Mouse (Mus musculus) layer of hippocampus, adult 2 months (tissue): ENCODE results near the gene Fsip1. TPM values are rescaled to one million over a fixed set of nuclear protein-coding genes. Genes with fewer than 3 reads are reported as not detected.
"Not testable (repeated sequence)": the region's sequence is repeated elsewhere in the genome, so short reads cannot be mapped to it uniquely, and the experiment has no call there.

Experiments used
- DNase-seq, 2 experiments: peaks; one replicate each; pipeline ENCODE4 v3.0.0; 2022; ENCODE audit warnings: low spot score in 2 of 2
- H3K27ac ChIP-seq: fragments of 200-600 bp; 2 replicates; pipeline ENCODE4 v1.8.1; 2022
- H3K4me3 ChIP-seq: fragments of 200-600 bp; 2 replicates; pipeline ENCODE4 v1.8.1; 2022; ENCODE audit warnings: mild to moderate bottlenecking
- CTCF ChIP-seq: fragments of 200-600 bp; conservative IDR thresholded peaks from 2 replicates; pipeline ENCODE4 v1.8.1; 2022; ENCODE audit warnings: antibody characterized with exemption, mild to moderate bottlenecking, moderate library complexity
- total RNA-seq, 2 experiments: library from RNA; stranded (reverse); gene quantifications; 2 replicates each; pipeline ENCODE4 v1.2.3; 2021

Fsip1 gene
- total RNA-seq, 2 experiments from 2014 or later: 0.98 to 1.0 TPM

- no peak for TF ChIP-seq CTCF
Observed at GRCm38 (mm10) chr2:118159126-118159525, 97.6 kb downstream of the Fsip1 start.

GRCm38 (mm10) chr2:118158095-118158494, 98.7 kb downstream of the Fsip1 start:
- no peak for DNase-seq
- TF ChIP-seq CTCF: no peak
- H3K27ac ChIP-seq: no peak overlapping the region
- H3K4me3 ChIP-seq: no peak overlapping the region

More at GRCm38 (mm10) chr2:118159126-118159525, 97.6 kb downstream of the Fsip1 start:
- H3K27ac ChIP-seq: no peak overlapping the region
- no peak overlapping the region for H3K4me3 ChIP-seq
- DNase-seq: no peak

GRCm38 (mm10) chr2:118149855-118150563, 106.8 kb downstream of the Fsip1 start:
- peak; percentile 27 to 49 for DNase-seq
- TF ChIP-seq CTCF: no peak
- H3K27ac ChIP-seq: no peak overlapping the region
- no peak overlapping the region for H3K4me3 ChIP-seq

GRCm38 (mm10) chr2:118148321-118149142, 108.2 kb downstream of the Fsip1 start:
- no peak for DNase-seq
- TF ChIP-seq CTCF: no peak
- Histone ChIP-seq H3K4me3 (no peak overlapping the region), H3K27ac (no peak overlapping the region)

- not testable (repeated sequence) for H3K27ac ChIP-seq, DNase-seq, H3K4me3 ChIP-seq
Observed at GRCm38 (mm10) chr2:118147749-118148148, 109.0 kb downstream of the Fsip1 start.

DNA sequence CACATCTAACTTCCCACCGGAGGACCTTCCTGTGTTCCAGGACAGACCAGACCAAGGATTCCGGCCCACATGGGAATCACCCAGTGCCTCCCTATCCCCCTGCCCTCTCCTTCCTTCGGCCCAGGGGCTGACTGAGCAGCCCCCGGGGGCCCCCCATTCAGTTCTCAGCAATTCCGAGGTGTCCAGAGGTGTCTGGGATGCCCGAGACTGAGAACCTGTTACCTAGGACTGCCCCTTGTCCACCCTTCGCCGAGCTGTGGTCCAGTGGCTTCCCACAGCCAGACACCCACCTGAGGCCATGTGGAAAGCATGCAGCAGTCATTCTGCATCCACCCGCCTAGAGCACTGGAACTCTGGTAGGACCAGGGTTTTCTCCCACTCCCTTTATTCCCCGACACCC, 115.1 kb downstream of the Fsip1 start:
- TF ChIP-seq CTCF: no peak
- no peak overlapping the region for H3K27ac ChIP-seq
- no peak overlapping the region for H3K4me3 ChIP-seq
- no peak for DNase-seq

DNA sequence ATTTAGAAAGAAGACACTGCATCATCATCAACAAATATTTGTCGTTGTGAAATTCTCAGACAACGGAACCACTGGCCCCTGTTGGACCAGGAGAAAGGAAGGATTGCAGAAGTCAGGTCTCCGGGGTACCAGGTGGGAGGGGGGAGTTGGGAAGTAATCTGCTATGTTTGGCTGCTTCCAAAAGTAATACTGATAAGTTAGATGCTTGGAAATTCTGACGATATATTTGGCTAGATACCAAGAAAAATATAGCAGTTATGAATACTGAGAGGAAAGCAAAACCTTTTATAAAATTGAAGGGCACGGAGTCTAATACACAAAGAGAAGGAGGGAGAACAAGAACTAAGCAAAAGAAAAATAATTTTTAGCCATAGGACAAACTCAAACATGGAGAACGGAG, 117.5 kb downstream of the Fsip1 start:
- no peak for TF ChIP-seq CTCF
- Histone ChIP-seq H3K27ac (no peak overlapping the region), H3K4me3 (no peak overlapping the region)
- DNase-seq: no peak

- Histone ChIP-seq H3K4me3 (no peak overlapping the region), H3K27ac (no peak overlapping the region)
- no peak for DNase-seq
- no peak for TF ChIP-seq CTCF
Observed at GRCm38 (mm10) chr2:118137776-118138175, 119.0 kb downstream of the Fsip1 start.

- DNase-seq: no peak
- Histone ChIP-seq H3K4me3 (no peak overlapping the region), H3K27ac (no peak overlapping the region)
- no peak for TF ChIP-seq CTCF
Observed at GRCm38 (mm10) chr2:118137071-118137470, 119.7 kb downstream of the Fsip1 start.

- no peak overlapping the region for H3K27ac ChIP-seq
- no peak for DNase-seq
- TF ChIP-seq CTCF: no peak
- no peak overlapping the region for H3K4me3 ChIP-seq
Observed at GRCm38 (mm10) chr2:118128313-118128712, 128.5 kb downstream of the Fsip1 start.

GRCm38 (mm10) chr2:118127516-118128288, 129.1 kb downstream of the Fsip1 start:
- DNase-seq: no peak
- no peak for TF ChIP-seq CTCF
- no peak overlapping the region for H3K27ac ChIP-seq

GRCm38 (mm10) chr2:118125943-118126470, 130.8 kb downstream of the Fsip1 start:
- H3K4me3 ChIP-seq: no peak overlapping the region
- no peak for DNase-seq
- TF ChIP-seq CTCF: no peak
- no peak overlapping the region for H3K27ac ChIP-seq

More at GRCm38 (mm10) chr2:118127516-118128288, 129.1 kb downstream of the Fsip1 start:
- H3K4me3 ChIP-seq: no peak overlapping the region
